Comparison of ENCODE assay signal across 8 mouse cellular contexts in genomic region chr10:84836104-84836503, GRCm38 (mm10).
A peak's percentile ranks its signal among the peaks of the same experiment; 100 is the strongest.
DNase-seq lines count a peak whose midpoint lies in the region; ATAC-seq and TF ChIP-seq lines count a peak whose summit lies in the region.

No protein-coding gene starts in this region.

- H3K27ac ChIP-seq in forebrain, postnatal 0 days (ENCODE audit: low read depth, low read length), result no peak overlapping the region
- no peak overlapping the region for H3K27ac ChIP-seq in forebrain, embryonic 11.5 days (ENCODE audit: low read depth, low read length)
- no peak overlapping the region for H3K27ac ChIP-seq in midbrain, postnatal 0 days (ENCODE audit: low read depth, low read length)
- no peak overlapping the region for H3K27ac ChIP-seq in midbrain, embryonic 13.5 days

- H3K4me2 ChIP-seq in forebrain, postnatal 0 days (ENCODE audit: low read depth), result no peak overlapping the region
- no peak overlapping the region for H3K4me2 ChIP-seq in forebrain, embryonic 11.5 days (ENCODE audit: low read depth, low read length, severe bottlenecking)
- no peak overlapping the region for H3K4me2 ChIP-seq in midbrain, postnatal 0 days (ENCODE audit: low read depth, low read length, poor library complexity, severe bottlenecking)
- no peak overlapping the region for H3K4me2 ChIP-seq in midbrain, embryonic 13.5 days (replicated peaks)

- ATAC-seq in forebrain, postnatal 0 days, result 0 out of 2 replicates have a peak, but pooled peaks have one; percentile 29
- ATAC-seq in forebrain, embryonic 11.5 days (replicated peaks; ENCODE audit: low FRiP score), result no peak
- no peak for ATAC-seq in midbrain, postnatal 0 days (ENCODE audit: low FRiP score)
- ATAC-seq in midbrain, embryonic 13.5 days, result no peak

- H3K27me3 ChIP-seq in forebrain, postnatal 0 days (ENCODE audit: insufficient read depth, low read length), result no peaks in the 10 kb centered on the region
- H3K27me3 ChIP-seq in forebrain, embryonic 11.5 days (ENCODE audit: control insufficient read depth, insufficient read depth, low read length), result no peaks in the 10 kb centered on the region
- H3K27me3 ChIP-seq in midbrain, postnatal 0 days (ENCODE audit: insufficient read depth, low read length), result no peaks in the 10 kb centered on the region
- no peaks in the 10 kb centered on the region for H3K27me3 ChIP-seq in midbrain, embryonic 13.5 days

- 41% methylated on average over 4 of the region's 4 CpGs for WGBS in forebrain, postnatal 0 days
- WGBS in forebrain, embryonic 11.5 days, result 47% methylated on average over 4 of the region's 4 CpGs
- 45% methylated on average over 4 of the region's 4 CpGs for WGBS in midbrain, postnatal 0 days
- 40% methylated on average over 4 of the region's 4 CpGs for WGBS in midbrain, embryonic 13.5 days

- DNase-seq in forebrain, postnatal 0 days, result no peak
- no peak for DNase-seq in forebrain, embryonic 11.5 days (ENCODE audit: low spot score)
- peak; percentile 75 for DNase-seq in midbrain, postnatal 0 days (ENCODE audit: low spot score)
- peak; percentile 45 for DNase-seq in cerebellum, adult 9-10 months
- DNase-seq in kidney, postnatal 10 days, result peak; percentile 38
- peak; percentile 18 to 21 for DNase-seq in thymus, postnatal 36 days
- DNase-seq in urinary bladder, postnatal 36 days (ENCODE audit: low spot score in 2 of 2), result no peak

- H3K4me3 ChIP-seq in forebrain, postnatal 0 days (ENCODE audit: low read depth, low read length), result no peak overlapping the region
- H3K4me3 ChIP-seq in forebrain, embryonic 11.5 days (ENCODE audit: low read depth, low read length), result no peak overlapping the region
- H3K4me3 ChIP-seq in midbrain, postnatal 0 days (ENCODE audit: low read depth, low read length), result no peak overlapping the region
- no peak overlapping the region for H3K4me3 ChIP-seq in midbrain, embryonic 13.5 days (replicated peaks)

- no peak overlapping the region for H3K9ac ChIP-seq in forebrain, postnatal 0 days
- H3K9ac ChIP-seq in forebrain, embryonic 11.5 days (ENCODE audit: low read length), result no peak overlapping the region
- H3K9ac ChIP-seq in midbrain, postnatal 0 days (replicated peaks; ENCODE audit: low read length, poor library complexity, severe bottlenecking), result no peak overlapping the region
- H3K9ac ChIP-seq in midbrain, embryonic 13.5 days (replicated peaks), result no peak overlapping the region

- peak; percentile 61 for TF ChIP-seq CTCF in forebrain, postnatal 0 days (IDR thresholded peaks at IDR 0.05; ENCODE audit: low read depth)
- peak; percentile 72 for TF ChIP-seq CTCF in midbrain, postnatal 0 days (IDR thresholded peaks at IDR 0.05)

- no peaks in the 10 kb centered on the region for H3K4me1 ChIP-seq in forebrain, postnatal 0 days (ENCODE audit: insufficient read depth)
- H3K4me1 ChIP-seq in forebrain, embryonic 11.5 days (replicated peaks; ENCODE audit: control insufficient read depth, insufficient read depth, low read length), result peaks cover 4% of the 10 kb centered on the region; the same call in 1 of the 2 replicates
- no peaks in the 10 kb centered on the region for H3K4me1 ChIP-seq in midbrain, postnatal 0 days (ENCODE audit: insufficient read depth, low read length)
- H3K4me1 ChIP-seq in midbrain, embryonic 13.5 days (replicated peaks), result peaks cover 4% of the 10 kb centered on the region; the same call in 1 of the 2 replicates

- no peaks in the 10 kb centered on the region for H3K36me3 ChIP-seq in forebrain, postnatal 0 days (ENCODE audit: insufficient read depth)
- H3K36me3 ChIP-seq in forebrain, embryonic 11.5 days (ENCODE audit: control insufficient read depth, insufficient read depth, low read length), result no peaks in the 10 kb centered on the region; the same call in 1 of the 2 replicates
- no peaks in the 10 kb centered on the region for H3K36me3 ChIP-seq in midbrain, postnatal 0 days (ENCODE audit: insufficient read depth, low read length)
- peaks cover 13% of the 10 kb centered on the region for H3K36me3 ChIP-seq in midbrain, embryonic 13.5 days

- H3K9me3 ChIP-seq in forebrain, postnatal 0 days (ENCODE audit: low read length), result no peaks in the 10 kb centered on the region
- H3K9me3 ChIP-seq in forebrain, embryonic 11.5 days (ENCODE audit: control insufficient read depth, low read length), result no peaks in the 10 kb centered on the region
- no peaks in the 10 kb centered on the region for H3K9me3 ChIP-seq in midbrain, postnatal 0 days (ENCODE audit: low read length)
- no peaks in the 10 kb centered on the region for H3K9me3 ChIP-seq in midbrain, embryonic 13.5 days

Comparison
In these comparisons a context has a peak if more than half of its experiments do, and no peak if none do; other contexts are left out.
1. DNase-seq: peak in midbrain, postnatal 0 days (single experiment), cerebellum, adult 9-10 months (single experiment), kidney, postnatal 10 days (single experiment) and thymus, postnatal 36 days (2 of 2); none in forebrain, postnatal 0 days (single experiment), forebrain, embryonic 11.5 days (single experiment) and urinary bladder, postnatal 36 days (0 of 2).